Mouse (Mus musculus): ENCODE measurements at regions not wholly inside any gene's neighbourhood (a gene's known extent, or its start where the extent isn't known, plus 50 kb on each side); places are given as distances from the start of the nearest gene placed in this dataset.

- no peak for DNase-seq (ENCODE audit: low spot score in 2 of 2)
Measured at GRCm38 (mm10) chr16:24153943-24154342, 165.3 kb upstream of the Bcl6 start.

- no peak for DNase-seq (ENCODE audit: low spot score in 2 of 2)
Measured at GRCm38 (mm10) chr16:24151831-24152247, 163.2 kb upstream of the Bcl6 start.

- DNase-seq (ENCODE audit: low spot score in 2 of 2): no peak
Measured at GRCm38 (mm10) chr16:24151178-24151725, 162.6 kb upstream of the Bcl6 start.

- DNase-seq (ENCODE audit: low spot score in 2 of 2): no peak
Measured at GRCm38 (mm10) chr16:24150512-24150911, 161.9 kb upstream of the Bcl6 start.

GRCm38 (mm10) chr16:24149441-24149840 lies 160.8 kb upstream of the Bcl6 start:
- no peak for DNase-seq (ENCODE audit: low spot score in 2 of 2)

- no peak for DNase-seq (ENCODE audit: low spot score in 2 of 2)
Measured at GRCm38 (mm10) chr16:24143894-24144293, 155.2 kb upstream of the Bcl6 start.

GRCm38 (mm10) chr16:24142915-24143541 lies 154.4 kb upstream of the Bcl6 start:
- no peak for DNase-seq (ENCODE audit: low spot score in 2 of 2)

GRCm38 (mm10) chr16:24139109-24139508 lies 150.5 kb upstream of the Bcl6 start:
- no peak for DNase-seq (ENCODE audit: low spot score in 2 of 2)

- no peak for DNase-seq (ENCODE audit: low spot score in 2 of 2)
Measured at GRCm38 (mm10) chr16:24137266-24138033, 148.8 kb upstream of the Bcl6 start.

GRCm38 (mm10) chr16:24136483-24137148 lies 148.0 kb upstream of the Bcl6 start:
- no peak for DNase-seq (ENCODE audit: low spot score in 2 of 2)

- DNase-seq (ENCODE audit: low spot score in 2 of 2): no peak
Measured at GRCm38 (mm10) chr16:24135841-24136240, 147.2 kb upstream of the Bcl6 start.

GRCm38 (mm10) chr16:24135351-24135750 lies 146.7 kb upstream of the Bcl6 start:
- no peak for DNase-seq (ENCODE audit: low spot score in 2 of 2)

- DNase-seq (ENCODE audit: low spot score in 2 of 2): no peak
Measured at GRCm38 (mm10) chr16:24134486-24135050, 145.9 kb upstream of the Bcl6 start.

- DNase-seq (ENCODE audit: low spot score in 2 of 2): no peak
Measured at GRCm38 (mm10) chr16:24130646-24131045, 142.0 kb upstream of the Bcl6 start.

- no peak for DNase-seq (ENCODE audit: low spot score in 2 of 2)
Measured at GRCm38 (mm10) chr16:24129701-24130100, 141.0 kb upstream of the Bcl6 start.

GRCm38 (mm10) chr16:24128566-24128965 lies 139.9 kb upstream of the Bcl6 start:
- DNase-seq (ENCODE audit: low spot score in 2 of 2): no peak

- DNase-seq (ENCODE audit: low spot score in 2 of 2): no peak
Measured at GRCm38 (mm10) chr16:24124766-24125165, 136.1 kb upstream of the Bcl6 start.

- no peak for DNase-seq (ENCODE audit: low spot score in 2 of 2)
Measured at GRCm38 (mm10) chr16:24124083-24124482, 135.4 kb upstream of the Bcl6 start.

- DNase-seq (ENCODE audit: low spot score in 2 of 2): no peak
Measured at GRCm38 (mm10) chr16:24121633-24122032, 133.0 kb upstream of the Bcl6 start.

GRCm38 (mm10) chr16:24120836-24121235 lies 132.2 kb upstream of the Bcl6 start:
- DNase-seq (ENCODE audit: low spot score in 2 of 2): no peak

GRCm38 (mm10) chr16:24118487-24118886 lies 129.8 kb upstream of the Bcl6 start:
- DNase-seq (ENCODE audit: low spot score in 2 of 2): no peak

All from layer of hippocampus, postnatal 10 days (tissue).